Mouse (Mus musculus) forelimb bud, embryonic 11.5 days (tissue): ENCODE measurements around the gene Dnal1.

Experiments
- DNase-seq: peaks from one replicate; pipeline ENCODE4 v3.0.0-alpha.2; 2012; ENCODE audit warnings: low read depth, low spot score

The Dnal1 gene

GRCm38 (mm10) chr12:84185547-84185946 lies 71.4 kb downstream of the Dnal1 start:
- DNase-seq, result no peak

DNA sequence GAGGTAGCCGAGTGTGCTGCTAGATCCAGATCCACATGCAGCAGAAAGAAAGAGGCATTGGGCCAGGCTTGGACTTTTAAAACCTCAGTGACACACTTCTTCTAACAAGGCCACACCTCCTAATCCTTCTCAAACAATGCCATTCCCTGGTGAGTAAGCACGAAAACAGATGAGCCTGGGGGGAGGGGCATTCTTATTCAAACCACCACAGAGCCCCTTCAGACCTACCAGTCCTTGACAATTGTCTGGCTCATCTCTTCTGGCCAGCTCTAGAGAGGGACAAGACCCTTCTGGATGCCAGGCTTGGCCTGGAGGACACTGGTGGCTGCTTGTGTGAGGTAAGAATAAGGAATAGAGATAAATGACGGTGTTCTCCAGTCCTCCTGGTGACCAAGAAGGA lies 72.4 kb downstream of the Dnal1 start:
- no peak for DNase-seq

DNA sequence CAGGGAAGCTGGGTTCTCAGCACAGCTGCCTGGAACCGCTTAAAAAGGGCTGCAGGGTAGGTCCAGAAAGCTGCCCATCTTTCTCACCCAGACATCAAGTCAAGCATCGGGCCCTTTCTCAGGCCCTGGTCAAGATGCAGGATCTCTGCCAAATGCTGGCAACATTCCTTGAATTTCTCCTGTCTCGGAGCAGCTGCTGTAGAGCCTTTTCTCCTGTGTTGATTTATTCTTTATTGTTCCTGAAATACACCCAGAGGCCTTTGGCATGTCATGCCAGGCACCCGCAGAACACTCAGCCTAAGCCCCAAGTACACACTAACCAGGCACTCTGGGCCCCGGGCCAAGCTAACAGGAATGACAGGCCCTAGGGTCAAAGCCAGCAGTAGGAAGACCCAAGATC lies 72.8 kb downstream of the Dnal1 start:
- DNase-seq, result no peak

GRCm38 (mm10) chr12:84187752-84188601 lies 73.8 kb downstream of the Dnal1 start:
- DNase-seq, result no peak

GRCm38 (mm10) chr12:84188881-84189444 lies 74.8 kb downstream of the Dnal1 start:
- DNase-seq, result no peak

GRCm38 (mm10) chr12:84190151-84190820 lies 76.1 kb downstream of the Dnal1 start:
- DNase-seq, result no peak

GRCm38 (mm10) chr12:84191190-84191589 lies 77.0 kb downstream of the Dnal1 start:
- no peak for DNase-seq

- no peak for DNase-seq
Measured at GRCm38 (mm10) chr12:84191770-84192169, 77.6 kb downstream of the Dnal1 start.

GRCm38 (mm10) chr12:84192280-84192679 lies 78.1 kb downstream of the Dnal1 start:
- no peak for DNase-seq

DNA sequence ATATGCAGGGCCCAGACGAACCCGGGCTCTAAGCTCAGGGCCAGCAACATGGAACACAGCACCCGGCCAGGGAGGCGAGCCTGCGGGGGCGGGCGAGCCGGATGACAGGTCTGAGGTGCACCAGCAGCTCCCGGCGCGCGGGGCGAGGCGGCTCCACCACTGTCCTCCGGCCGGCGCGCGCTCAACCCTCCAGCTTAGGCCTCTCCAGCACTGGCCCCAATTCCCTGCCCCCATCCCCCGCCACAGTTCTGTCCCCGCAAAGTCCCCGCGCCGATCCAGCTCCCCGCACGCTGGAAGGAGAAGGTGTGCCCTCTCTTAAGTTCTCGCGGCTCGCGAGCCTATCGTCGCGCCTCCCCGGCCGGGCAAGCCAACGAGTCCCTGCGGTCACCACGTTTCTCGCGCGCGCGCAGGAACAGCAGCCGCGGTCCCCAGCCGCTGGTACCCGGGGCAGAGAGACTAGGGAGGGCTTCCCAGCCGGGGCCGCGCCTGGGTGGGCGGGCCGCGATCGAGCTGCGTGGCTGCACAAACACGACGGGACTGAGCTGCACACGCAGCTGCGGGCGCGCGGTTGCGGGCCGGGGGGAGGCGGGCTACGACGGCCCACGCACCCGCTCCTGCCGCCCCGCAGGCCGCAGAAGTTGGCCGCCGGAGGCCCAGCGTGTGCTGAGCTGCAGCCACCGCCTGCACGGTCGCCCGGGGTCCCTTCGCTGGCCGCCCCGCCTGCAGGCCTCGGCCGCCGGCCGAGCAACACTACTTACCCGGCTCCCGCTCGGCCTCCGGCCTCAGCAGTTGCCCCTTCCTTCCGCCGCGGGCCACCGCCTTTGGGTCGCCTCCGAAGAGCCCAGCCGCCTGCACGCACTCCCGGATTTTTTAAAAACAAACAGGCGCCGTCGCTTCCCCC lies 78.8 kb downstream of the Dnal1 start:
- DNase-seq, result no peak

GRCm38 (mm10) chr12:84193642-84194399 lies 79.7 kb downstream of the Dnal1 start:
- DNase-seq, result peak; percentile 91

DNA sequence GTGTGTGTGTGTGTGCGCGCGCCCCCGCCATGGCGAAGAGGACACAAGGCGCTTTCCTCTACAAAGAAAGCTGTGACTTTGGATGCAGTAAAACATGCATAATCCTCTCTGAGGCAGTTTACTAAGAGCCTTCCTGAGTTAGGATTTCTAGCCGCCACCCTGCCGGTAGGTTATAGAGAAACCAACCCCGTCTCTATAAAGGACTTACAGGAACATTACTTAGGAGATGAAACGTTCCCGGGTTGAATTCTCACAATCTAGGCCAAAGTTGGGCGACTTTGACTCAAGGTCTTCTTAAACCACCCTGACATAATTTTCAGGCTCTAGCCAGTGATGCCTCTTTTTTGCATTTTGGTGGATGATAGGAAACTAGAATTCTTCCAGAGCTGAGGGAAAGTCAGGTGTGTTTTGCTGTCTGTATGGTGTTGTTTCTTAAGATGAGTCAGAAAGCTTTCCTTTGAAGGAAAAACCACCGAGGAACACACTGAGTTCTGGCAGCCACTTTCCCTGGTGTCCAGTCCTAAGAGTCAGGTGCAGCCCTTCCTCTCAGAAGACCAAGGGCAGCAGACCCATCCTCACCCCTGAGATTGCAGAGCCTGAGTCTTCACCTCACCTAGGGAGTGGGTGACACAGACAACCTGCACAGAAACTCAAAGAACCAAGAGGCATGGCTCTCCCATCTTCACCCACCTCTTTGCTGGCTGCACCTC lies 80.4 kb downstream of the Dnal1 start:
- DNase-seq, result no peak

- DNase-seq, result no peak
Measured at GRCm38 (mm10) chr12:84195195-84195594, 81.0 kb downstream of the Dnal1 start.
